Mouse (Mus musculus): Measurements from ENCODE around the gene Zg16. TPM values are rescaled to one million over a fixed set of nuclear protein-coding genes. Genes with fewer than 3 reads are reported as not detected.

Gene Zg16
- polyA plus RNA-seq, 1 experiment = not detected

DNA sequence TGATC, 70.8 kb downstream of the Zg16 start, which contains the start of gene Pagr1b:
TSS of gene Pagr1b (minus strand) at position 4 of the 5 bp plus-strand sequence.
- H3K9ac ChIP-seq (ENCODE audit: low read depth, poor library complexity, severe bottlenecking) = peak within 1 kb of the TSS; percentile 71
- H3K27ac ChIP-seq (ENCODE audit: insufficient read depth, low read length) = peak within 1 kb of the TSS; percentile 63
- H3K36me3 ChIP-seq (ENCODE audit: control insufficient read depth, insufficient read depth, low read length, poor library complexity, severe bottlenecking) = peaks cover 9% of the 10 kb centered on the region
- TF ChIP-seq CTCF (IDR thresholded peaks at IDR 0.05; ENCODE audit: low read depth, low read length) (no peak), POLR2A (IDR thresholded peaks at IDR 0.05; ENCODE audit: insufficient read depth, low read length) (no peak)
- peaks cover 5% of the 10 kb centered on the region for H3K4me1 ChIP-seq (ENCODE audit: control insufficient read depth, insufficient read depth, low read length)
- H3K9me3 ChIP-seq (replicated peaks; ENCODE audit: control insufficient read depth, insufficient read depth, low read length, poor library complexity, severe bottlenecking) = no peaks in the 10 kb centered on the region
- no peaks in the 10 kb centered on the region for H3K27me3 ChIP-seq (ENCODE audit: control insufficient read depth, insufficient read depth, low read length, poor library complexity, severe bottlenecking)
- peak within 1 kb of the TSS; percentile 89 for H3K4me3 ChIP-seq (ENCODE audit: low read depth, low read length)

DNA sequence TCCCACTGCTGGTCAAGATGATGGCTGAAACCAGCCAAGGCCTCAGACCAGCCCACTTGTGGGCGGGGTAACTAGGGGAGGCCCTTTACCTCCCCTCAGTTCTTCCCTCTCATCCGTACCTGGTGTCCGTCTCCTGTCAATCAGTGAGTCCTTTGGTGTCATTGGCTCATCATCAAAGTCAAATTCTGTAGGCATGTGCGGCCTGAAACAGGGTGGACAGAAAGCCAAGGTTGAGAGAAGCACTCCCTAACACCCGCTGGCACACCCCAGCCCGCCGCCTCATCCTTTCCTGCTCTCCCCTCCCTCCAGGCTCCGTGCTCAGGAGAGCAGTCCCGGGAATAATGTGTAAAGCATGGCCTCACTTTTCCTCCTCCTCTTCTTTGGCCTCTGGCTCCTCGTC, 71.0 kb downstream of the Zg16 start:
- Histone ChIP-seq H3K27me3 (ENCODE audit: control insufficient read depth, insufficient read depth, low read length, poor library complexity, severe bottlenecking) (no peaks in the 10 kb centered on the region), H3K4me1 (ENCODE audit: control insufficient read depth, insufficient read depth, low read length) (peaks cover 5% of the 10 kb centered on the region), H3K9ac (ENCODE audit: low read depth, poor library complexity, severe bottlenecking) (peak overlapping the region; percentile 71), H3K36me3 (ENCODE audit: control insufficient read depth, insufficient read depth, low read length, poor library complexity, severe bottlenecking) (peaks cover 9% of the 10 kb centered on the region), H3K27ac (ENCODE audit: insufficient read depth, low read length) (peak overlapping the region; percentile 36), H3K4me3 (ENCODE audit: low read depth, low read length) (peak overlapping the region; percentile 89), H3K9me3 (replicated peaks; ENCODE audit: control insufficient read depth, insufficient read depth, low read length, poor library complexity, severe bottlenecking) (no peaks in the 10 kb centered on the region)
- TF ChIP-seq POLR2A (IDR thresholded peaks at IDR 0.05; ENCODE audit: insufficient read depth, low read length) (peak; percentile 40), EP300 (IDR thresholded peaks at IDR 0.05; ENCODE audit: insufficient read depth, low read depth, low read length) (no peak), CTCF (IDR thresholded peaks at IDR 0.05; ENCODE audit: low read depth, low read length) (no peak)

DNA sequence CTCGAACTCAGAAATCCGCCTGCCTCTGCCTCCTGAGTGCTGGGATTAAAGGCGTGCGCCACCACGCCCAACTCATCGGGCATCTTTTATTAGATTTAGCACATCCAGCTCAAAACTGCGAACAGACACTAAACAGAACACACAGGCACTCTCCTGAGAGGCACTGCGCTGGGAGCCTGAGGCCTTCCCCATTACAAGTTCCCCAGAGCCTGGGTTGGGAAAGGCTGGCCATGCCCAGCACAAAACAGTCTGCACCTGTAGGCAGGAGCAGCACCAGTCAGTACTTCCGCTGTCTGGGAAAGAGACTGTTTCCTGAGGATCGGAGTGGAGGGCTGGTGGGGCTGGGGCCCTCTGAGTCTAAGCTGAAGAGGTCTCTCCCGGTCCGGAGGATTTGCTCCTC, 72.1 kb downstream of the Zg16 start:
- no peaks in the 10 kb centered on the region for H3K9me3 ChIP-seq (replicated peaks; ENCODE audit: control insufficient read depth, insufficient read depth, low read length, poor library complexity, severe bottlenecking)
- H3K36me3 ChIP-seq (ENCODE audit: control insufficient read depth, insufficient read depth, low read length, poor library complexity, severe bottlenecking) = peaks cover 9% of the 10 kb centered on the region
- no peaks in the 10 kb centered on the region for H3K27me3 ChIP-seq (ENCODE audit: control insufficient read depth, insufficient read depth, low read length, poor library complexity, severe bottlenecking)
- no peak for TF ChIP-seq CTCF (IDR thresholded peaks at IDR 0.05; ENCODE audit: low read depth, low read length)
- TF ChIP-seq POLR2A (IDR thresholded peaks at IDR 0.05; ENCODE audit: insufficient read depth, low read length) = no peak
- no peak for TF ChIP-seq EP300 (IDR thresholded peaks at IDR 0.05; ENCODE audit: insufficient read depth, low read depth, low read length)
- no peak overlapping the region for H3K4me3 ChIP-seq (ENCODE audit: low read depth, low read length)
- peaks cover 5% of the 10 kb centered on the region for H3K4me1 ChIP-seq (ENCODE audit: control insufficient read depth, insufficient read depth, low read length)
- H3K27ac ChIP-seq (ENCODE audit: insufficient read depth, low read length) = peak overlapping the region; percentile 61
- H3K9ac ChIP-seq (ENCODE audit: low read depth, poor library complexity, severe bottlenecking) = peak overlapping the region; percentile 35

DNA sequence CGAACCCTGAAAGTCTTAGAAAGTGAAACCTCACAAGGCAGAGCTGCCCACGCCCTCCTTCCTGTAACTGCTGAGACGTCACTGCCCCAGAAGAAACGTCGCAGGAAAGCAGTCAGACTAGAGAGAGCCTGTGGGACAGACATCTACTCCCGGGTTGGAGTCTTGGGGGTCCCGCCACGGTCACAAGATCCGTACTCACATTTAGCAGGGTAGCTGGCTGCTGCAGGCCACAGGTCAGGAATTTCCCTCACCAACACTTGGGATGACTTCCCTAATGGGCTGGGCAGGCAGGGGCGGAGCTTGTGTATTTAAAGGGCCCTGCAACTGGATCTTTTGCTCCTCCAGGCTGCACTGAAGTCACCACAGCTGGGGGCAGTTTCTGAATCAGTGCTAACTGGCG, 72.8 kb downstream of the Zg16 start, which contains the start of gene Mvp:
TSS of gene Mvp (minus strand) at position 302 of the 400 bp plus-strand sequence.
- peak within 1 kb of the TSS; percentile 70 for H3K4me3 ChIP-seq (ENCODE audit: low read depth, low read length)

DNA sequence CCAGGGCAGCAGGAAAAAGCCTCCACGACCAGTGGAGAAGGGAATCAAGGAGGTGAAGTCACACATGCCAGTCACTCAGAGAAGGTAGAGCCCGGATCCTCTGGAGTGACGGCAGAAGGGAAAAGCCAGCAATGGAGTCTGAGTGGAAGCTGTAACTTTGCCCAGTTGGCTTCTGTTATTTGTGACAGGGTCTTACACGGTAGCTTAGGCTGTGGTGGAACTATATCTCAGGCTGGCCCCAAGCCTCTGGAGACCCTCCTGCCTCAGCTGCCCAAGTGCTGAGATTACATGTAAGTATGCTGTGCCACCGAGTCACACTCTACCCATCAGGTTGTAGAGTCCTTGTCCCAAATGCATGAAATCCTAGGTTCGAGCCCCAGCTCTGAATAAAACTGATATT, 73.7 kb downstream of the Zg16 start:
- H3K27ac ChIP-seq (ENCODE audit: insufficient read depth, low read length) = no peak overlapping the region
- peaks cover 9% of the 10 kb centered on the region for H3K36me3 ChIP-seq (ENCODE audit: control insufficient read depth, insufficient read depth, low read length, poor library complexity, severe bottlenecking)
- H3K4me3 ChIP-seq (ENCODE audit: low read depth, low read length) = no peak overlapping the region
- no peaks in the 10 kb centered on the region for H3K9me3 ChIP-seq (replicated peaks; ENCODE audit: control insufficient read depth, insufficient read depth, low read length, poor library complexity, severe bottlenecking)
- no peak for TF ChIP-seq POLR2A (IDR thresholded peaks at IDR 0.05; ENCODE audit: insufficient read depth, low read length)
- TF ChIP-seq EP300 (IDR thresholded peaks at IDR 0.05; ENCODE audit: insufficient read depth, low read depth, low read length) = no peak
- no peak for TF ChIP-seq CTCF (IDR thresholded peaks at IDR 0.05; ENCODE audit: low read depth, low read length)
- no peak overlapping the region for H3K9ac ChIP-seq (ENCODE audit: low read depth, poor library complexity, severe bottlenecking)
- H3K27me3 ChIP-seq (ENCODE audit: control insufficient read depth, insufficient read depth, low read length, poor library complexity, severe bottlenecking) = no peaks in the 10 kb centered on the region
- H3K4me1 ChIP-seq (ENCODE audit: control insufficient read depth, insufficient read depth, low read length) = peaks cover 5% of the 10 kb centered on the region

More for the DNA sequence above, 72.8 kb downstream of the Zg16 start, which contains the start of gene Mvp:
- Histone ChIP-seq H3K36me3 (ENCODE audit: control insufficient read depth, insufficient read depth, low read length, poor library complexity, severe bottlenecking) (peaks cover 9% of the 10 kb centered on the region), H3K9me3 (replicated peaks; ENCODE audit: control insufficient read depth, insufficient read depth, low read length, poor library complexity, severe bottlenecking) (no peaks in the 10 kb centered on the region), H3K27me3 (ENCODE audit: control insufficient read depth, insufficient read depth, low read length, poor library complexity, severe bottlenecking) (no peaks in the 10 kb centered on the region), H3K27ac (ENCODE audit: insufficient read depth, low read length) (peak within 1 kb of the TSS; percentile 61), H3K9ac (ENCODE audit: low read depth, poor library complexity, severe bottlenecking) (peak within 1 kb of the TSS; percentile 35), H3K4me1 (ENCODE audit: control insufficient read depth, insufficient read depth, low read length) (peaks cover 5% of the 10 kb centered on the region)
- TF ChIP-seq POLR2A (IDR thresholded peaks at IDR 0.05; ENCODE audit: insufficient read depth, low read length) (no peak), EP300 (IDR thresholded peaks at IDR 0.05; ENCODE audit: insufficient read depth, low read depth, low read length) (no peak), CTCF (IDR thresholded peaks at IDR 0.05; ENCODE audit: low read depth, low read length) (no peak)

DNA sequence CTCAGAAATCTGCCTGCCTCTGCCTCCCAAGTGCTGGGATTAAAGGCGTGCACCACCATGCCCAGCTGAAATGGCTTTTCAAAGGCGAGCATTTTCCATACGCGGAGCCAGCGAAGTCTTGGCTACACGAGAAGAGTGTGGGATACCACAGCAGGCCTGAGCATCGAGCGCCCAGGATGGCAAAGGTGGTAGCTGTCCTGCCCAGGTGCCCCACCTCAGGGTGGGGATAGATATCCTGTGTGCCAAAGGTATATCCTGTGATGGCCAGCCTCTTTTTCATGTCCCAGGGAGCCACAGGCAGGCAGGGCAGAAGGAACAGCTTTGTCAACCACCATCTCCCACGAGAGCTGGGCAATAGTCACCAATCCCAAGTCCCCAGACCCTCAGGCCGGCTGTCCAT, 74.3 kb downstream of the Zg16 start:
- TF ChIP-seq EP300 (IDR thresholded peaks at IDR 0.05; ENCODE audit: insufficient read depth, low read depth, low read length) (no peak), POLR2A (IDR thresholded peaks at IDR 0.05; ENCODE audit: insufficient read depth, low read length) (no peak), CTCF (IDR thresholded peaks at IDR 0.05; ENCODE audit: low read depth, low read length) (no peak)
- H3K4me1 ChIP-seq (ENCODE audit: control insufficient read depth, insufficient read depth, low read length) = peaks cover 5% of the 10 kb centered on the region
- no peak overlapping the region for H3K4me3 ChIP-seq (ENCODE audit: low read depth, low read length)

More for the DNA sequence above, 74.3 kb downstream of the Zg16 start:
- Histone ChIP-seq H3K27me3 (ENCODE audit: control insufficient read depth, insufficient read depth, low read length, poor library complexity, severe bottlenecking) (no peaks in the 10 kb centered on the region), H3K36me3 (ENCODE audit: control insufficient read depth, insufficient read depth, low read length, poor library complexity, severe bottlenecking) (peaks cover 9% of the 10 kb centered on the region), H3K27ac (ENCODE audit: insufficient read depth, low read length) (no peak overlapping the region), H3K9me3 (replicated peaks; ENCODE audit: control insufficient read depth, insufficient read depth, low read length, poor library complexity, severe bottlenecking) (no peaks in the 10 kb centered on the region), H3K9ac (ENCODE audit: low read depth, poor library complexity, severe bottlenecking) (no peak overlapping the region)

All from ES-Bruce4 (cell line).